Mouse (Mus musculus) megakaryocyte, embryonic 14.5 days (primary cell): ENCODE data around the gene 5031439G07Rik. TPM values are rescaled to one million over a fixed set of nuclear protein-coding genes. Genes with fewer than 3 reads are reported as not detected.

Experiments used
- H3K27me3 ChIP-seq: replicated peaks from 2 replicates; pipeline ENCODE3; 2012; ENCODE audit warnings: inconsistent platforms
- H3K36me3 ChIP-seq: replicated peaks from 2 replicates; pipeline ENCODE3; 2012; ENCODE audit warnings: low read length, inconsistent platforms, mixed read lengths
- H3K4me1 ChIP-seq: 2 replicates; pipeline ENCODE4 v1.6.1; 2012; ENCODE audit warnings: inconsistent platforms
- H3K4me3 ChIP-seq: replicated peaks from 2 replicates; pipeline ENCODE3; 2012; ENCODE audit warnings: moderate library complexity, mild to moderate bottlenecking, inconsistent platforms
- H3K9me3 ChIP-seq: 2 replicates; pipeline ENCODE4 v1.6.1; 2012; ENCODE audit warnings: inconsistent platforms
- FLI1 ChIP-seq: IDR thresholded peaks from 2 replicates; pipeline ENCODE4 v1.6.1; 2012; ENCODE audit warnings: low read length, inconsistent platforms, mixed read lengths
- GATA1 ChIP-seq: IDR thresholded peaks from 3 replicates; pipeline ENCODE4 v1.6.1; 2012; ENCODE audit warnings: mixed read lengths, low read length, inconsistent platforms, borderline replicate concordance
- polyA plus RNA-seq: library from polyadenylated mRNA; stranded (reverse); fragments of >175 nt; gene quantifications from 2 replicates; pipeline ENCODE4 v1.2.3, GENCODE M21; 2012; ENCODE audit warnings: low replicate concordance; ENCODE audit not compliant: insufficient read depth

The 5031439G07Rik gene
- polyA plus RNA-seq, 1 experiment = 21.8 TPM

DNA sequence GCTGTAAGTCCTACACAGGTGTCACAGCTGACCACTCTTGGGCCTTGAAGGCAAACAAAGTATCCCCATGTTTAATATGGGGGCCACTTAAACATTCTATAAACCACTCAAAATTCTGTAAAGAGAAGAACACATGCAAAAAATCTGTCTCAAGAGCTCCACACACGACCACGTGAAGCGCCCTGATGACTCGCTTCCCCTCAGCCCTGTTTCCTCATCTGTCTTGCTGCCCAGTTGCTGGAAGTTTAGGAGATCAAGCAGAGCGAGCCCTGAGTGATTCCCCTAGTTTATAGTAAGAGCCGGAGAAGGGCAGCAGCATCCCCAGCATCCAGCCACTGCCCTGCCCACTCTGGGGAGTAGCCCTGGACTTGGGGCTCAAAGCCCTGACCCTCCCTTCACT, 28.5 kb downstream of the 5031439G07Rik start:
- Histone ChIP-seq H3K9me3 (no peaks in the 10 kb centered on the region), H3K36me3 (peaks cover 25% of the 10 kb centered on the region), H3K4me3 (no peak overlapping the region), H3K4me1 (peaks cover 4% of the 10 kb centered on the region), H3K27me3 (peaks cover 52% of the 10 kb centered on the region)
- TF ChIP-seq FLI1 = no peak
- TF ChIP-seq GATA1 = no peak

DNA sequence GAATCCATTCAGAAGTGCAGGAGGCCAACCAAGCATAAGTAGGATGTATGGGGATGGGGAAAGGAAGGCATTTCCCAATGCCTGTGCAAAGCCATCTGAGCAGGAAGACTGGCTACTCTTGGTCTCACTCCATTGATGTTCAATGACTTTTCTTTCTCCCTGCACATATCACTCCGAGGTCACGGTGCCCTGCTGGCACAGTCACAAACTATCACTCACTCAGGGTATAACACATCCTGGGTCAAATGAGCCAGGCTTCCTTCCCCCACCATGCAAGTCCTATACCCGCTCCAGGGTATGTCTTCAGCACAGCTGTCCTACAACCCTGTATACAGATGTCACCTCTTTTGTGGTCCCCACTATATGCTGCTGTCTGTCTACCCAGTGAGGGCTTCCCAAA, 30.0 kb downstream of the 5031439G07Rik start:
- Histone ChIP-seq H3K4me1 (no peaks in the 10 kb centered on the region; the same call in 1 of the 2 replicates), H3K36me3 (peaks cover 36% of the 10 kb centered on the region), H3K4me3 (no peak overlapping the region), H3K9me3 (no peaks in the 10 kb centered on the region), H3K27me3 (peaks cover 50% of the 10 kb centered on the region)
- TF ChIP-seq FLI1 (no peak), GATA1 (no peak)

DNA sequence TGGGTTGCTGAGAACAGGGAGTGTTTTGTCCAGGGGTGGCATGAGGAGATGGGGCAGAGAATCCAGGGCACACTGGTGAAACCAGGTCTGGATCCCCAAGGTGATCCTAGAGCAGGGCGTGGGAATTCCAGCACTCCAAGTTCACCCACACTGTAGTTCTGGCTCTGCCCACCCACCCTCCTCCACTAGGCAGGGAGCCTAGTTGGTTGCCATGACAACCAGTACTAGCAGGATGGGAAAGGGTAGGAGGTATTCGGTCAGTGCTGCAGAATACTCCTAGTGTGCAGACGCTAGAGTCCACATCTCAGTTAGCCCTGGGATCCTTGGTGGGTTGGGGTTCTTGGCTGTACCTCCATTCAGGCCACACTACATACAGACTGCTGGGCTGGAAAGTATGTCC, 30.5 kb downstream of the 5031439G07Rik start:
- peaks cover 41% of the 10 kb centered on the region for H3K36me3 ChIP-seq

DNA sequence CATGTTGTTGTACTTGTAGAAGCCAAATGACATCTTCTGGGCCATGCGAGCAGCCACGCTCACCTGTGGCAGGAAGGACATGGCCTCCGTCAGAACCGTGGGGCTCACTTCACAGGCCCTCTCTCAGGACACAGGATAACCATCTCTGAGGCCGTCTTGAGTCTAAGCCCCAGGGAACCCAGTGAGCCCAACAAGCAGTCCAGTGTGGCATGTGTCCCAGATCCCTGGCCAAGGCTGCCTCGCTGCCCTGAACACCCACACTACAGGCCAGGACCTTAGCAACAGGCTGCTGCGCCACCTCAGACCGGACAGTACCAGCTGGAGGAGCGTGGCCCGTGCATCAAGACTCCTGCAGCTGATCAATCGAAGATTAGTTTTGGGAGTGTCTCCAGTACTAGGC, 35.1 kb downstream of the 5031439G07Rik start:
- peaks cover 81% of the 10 kb centered on the region for H3K36me3 ChIP-seq
- no peaks in the 10 kb centered on the region for H3K4me1 ChIP-seq
- no peaks in the 10 kb centered on the region for H3K9me3 ChIP-seq
- H3K4me3 ChIP-seq = peak overlapping the region; percentile 3
- H3K27me3 ChIP-seq = peaks cover 20% of the 10 kb centered on the region
- TF ChIP-seq FLI1 = no peak
- TF ChIP-seq GATA1 = no peak

More for the DNA sequence above, 30.5 kb downstream of the 5031439G07Rik start:
- peaks cover 48% of the 10 kb centered on the region for H3K27me3 ChIP-seq
- no peak overlapping the region for H3K4me3 ChIP-seq
- no peaks in the 10 kb centered on the region; the same call in 1 of the 2 replicates for H3K4me1 ChIP-seq
- TF ChIP-seq FLI1 (no peak), GATA1 (no peak)
- H3K9me3 ChIP-seq = no peaks in the 10 kb centered on the region

DNA sequence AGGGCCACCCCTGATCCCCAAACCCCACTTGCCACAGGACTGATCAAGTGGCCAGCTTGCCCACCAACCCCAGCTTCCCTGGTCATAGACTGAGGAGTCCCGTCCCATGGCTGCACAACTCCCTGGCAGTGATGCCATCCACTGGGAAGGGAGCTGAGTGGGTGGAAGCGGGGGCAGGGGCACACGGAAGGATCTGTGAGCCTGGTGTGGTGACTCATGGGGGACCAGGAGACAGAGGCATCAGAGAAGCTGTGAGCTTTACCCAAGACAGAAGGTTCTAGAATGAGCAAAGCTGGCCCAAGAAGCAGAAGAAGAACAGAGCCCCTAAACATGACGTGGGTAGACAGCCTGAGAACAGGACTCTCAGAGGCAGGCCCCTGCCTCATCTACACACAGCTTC, 38.3 kb downstream of the 5031439G07Rik start:
- H3K4me3 ChIP-seq = no peak overlapping the region
- peaks cover 19% of the 10 kb centered on the region for H3K27me3 ChIP-seq
- peaks cover 73% of the 10 kb centered on the region for H3K36me3 ChIP-seq
- no peaks in the 10 kb centered on the region for H3K4me1 ChIP-seq
- H3K9me3 ChIP-seq = no peaks in the 10 kb centered on the region
- TF ChIP-seq GATA1 (no peak), FLI1 (no peak)

DNA sequence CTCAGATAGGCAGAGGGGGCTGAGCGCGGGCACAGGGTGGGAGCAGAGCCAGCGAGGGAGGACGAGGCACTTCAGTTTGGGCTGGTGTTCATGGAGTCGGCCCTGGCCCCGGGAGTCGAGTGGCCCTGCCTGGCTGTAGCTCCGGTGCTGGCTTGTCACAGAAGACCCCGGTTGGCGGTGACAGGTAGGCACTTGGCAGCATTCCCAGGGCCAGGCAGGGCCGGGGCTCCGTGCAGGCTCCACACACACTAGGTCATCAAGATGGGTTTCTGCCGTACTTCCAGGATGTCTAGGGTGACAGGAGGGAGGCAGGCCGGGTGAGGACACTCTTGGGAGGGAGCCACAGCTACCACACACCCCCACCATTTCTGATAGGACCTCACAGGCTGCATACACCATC, 39.4 kb downstream of the 5031439G07Rik start:
- Histone ChIP-seq H3K9me3 (no peaks in the 10 kb centered on the region), H3K27me3 (peaks cover 17% of the 10 kb centered on the region), H3K4me3 (no peak overlapping the region), H3K4me1 (no peaks in the 10 kb centered on the region), H3K36me3 (peaks cover 72% of the 10 kb centered on the region)
- TF ChIP-seq GATA1 (no peak), FLI1 (no peak)

DNA sequence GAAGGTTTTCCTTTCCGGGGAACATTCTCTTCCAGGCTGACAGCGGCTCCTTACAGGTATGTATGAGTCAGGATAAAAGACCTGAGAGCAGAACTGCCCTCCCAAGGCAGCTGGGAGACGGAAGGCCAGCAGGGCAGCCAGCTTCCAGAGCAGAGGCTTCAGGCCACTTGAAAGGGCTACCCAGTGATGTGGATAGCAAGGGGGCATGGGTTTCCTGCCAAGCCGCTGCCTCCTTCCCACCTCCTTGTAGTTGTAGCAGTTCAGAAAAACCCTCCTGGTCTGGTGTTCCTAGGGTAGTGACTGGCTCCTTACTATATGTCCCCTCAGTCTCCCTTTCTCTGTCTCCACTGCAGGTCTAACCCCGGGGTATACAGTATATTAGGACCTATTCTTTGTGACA, 44.0 kb downstream of the 5031439G07Rik start:
- no peak for TF ChIP-seq GATA1
- TF ChIP-seq FLI1 = no peak
- H3K36me3 ChIP-seq = peaks cover 71% of the 10 kb centered on the region

DNA sequence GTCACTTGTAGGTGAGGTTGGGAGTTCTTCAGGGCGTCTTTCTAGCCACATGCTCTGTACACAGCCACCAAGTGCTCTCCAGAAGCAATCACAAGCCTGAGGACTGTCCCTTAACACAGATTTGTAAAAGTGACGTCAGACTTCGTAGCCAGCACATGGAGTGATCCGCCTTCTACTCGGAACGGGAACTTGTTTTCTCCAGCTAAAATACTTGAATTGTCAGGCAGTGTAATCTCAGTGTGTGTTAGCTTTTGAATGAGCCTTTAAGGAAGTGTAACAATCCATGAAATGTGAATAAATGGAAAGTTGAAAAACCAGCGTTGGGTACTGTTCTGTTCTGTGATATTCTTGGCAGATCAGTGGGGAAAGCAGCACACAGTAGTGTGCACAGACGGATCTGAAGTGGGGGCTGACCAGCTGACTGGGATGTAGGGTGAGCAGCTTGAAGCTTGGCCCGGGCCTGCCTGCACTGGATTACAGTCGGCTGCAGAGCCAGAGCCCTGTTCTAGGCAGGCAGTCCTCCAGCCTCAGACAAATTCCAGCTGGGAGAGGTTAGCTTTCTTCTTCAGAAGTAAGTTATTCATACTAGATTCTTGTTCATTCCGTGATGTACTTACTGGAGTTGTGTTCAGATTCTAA, 45.6 kb downstream of the 5031439G07Rik start:
- no peak for TF ChIP-seq GATA1
- no peak overlapping the region for H3K4me3 ChIP-seq
- H3K27me3 ChIP-seq = peaks cover 7% of the 10 kb centered on the region
- no peaks in the 10 kb centered on the region for H3K9me3 ChIP-seq
- H3K36me3 ChIP-seq = peaks cover 71% of the 10 kb centered on the region
- H3K4me1 ChIP-seq = peaks cover 49% of the 10 kb centered on the region

More for the DNA sequence above, 44.0 kb downstream of the 5031439G07Rik start:
- Histone ChIP-seq H3K9me3 (no peaks in the 10 kb centered on the region), H3K4me1 (peaks cover 33% of the 10 kb centered on the region), H3K4me3 (no peak overlapping the region), H3K27me3 (peaks cover 10% of the 10 kb centered on the region)

DNA sequence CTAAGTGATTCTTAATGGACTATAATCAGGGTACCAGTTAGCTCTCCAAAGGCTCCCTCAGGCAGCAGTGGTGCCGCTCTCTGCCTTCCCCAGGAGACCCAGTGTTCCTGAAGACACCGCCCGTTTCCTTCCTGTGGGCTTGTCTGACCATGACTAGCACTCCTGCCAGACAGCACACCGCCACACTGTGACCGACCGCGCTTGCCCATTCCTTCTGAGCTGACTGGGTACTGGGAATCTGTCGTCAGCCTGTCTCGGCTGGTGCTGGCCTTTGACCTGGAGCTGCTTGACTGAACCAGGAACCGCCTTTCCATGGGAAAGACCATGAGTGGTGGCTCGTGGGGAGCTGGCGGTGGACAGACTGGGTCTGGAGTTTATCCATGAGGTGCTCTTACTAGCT, 48.2 kb downstream of the 5031439G07Rik start:
- no peaks in the 10 kb centered on the region for H3K27me3 ChIP-seq
- H3K4me1 ChIP-seq = peaks cover 74% of the 10 kb centered on the region
- TF ChIP-seq FLI1 (no peak), GATA1 (no peak)
- H3K9me3 ChIP-seq = no peaks in the 10 kb centered on the region
- peak overlapping the region; percentile 74 for H3K4me3 ChIP-seq
- H3K36me3 ChIP-seq = peaks cover 93% of the 10 kb centered on the region

DNA sequence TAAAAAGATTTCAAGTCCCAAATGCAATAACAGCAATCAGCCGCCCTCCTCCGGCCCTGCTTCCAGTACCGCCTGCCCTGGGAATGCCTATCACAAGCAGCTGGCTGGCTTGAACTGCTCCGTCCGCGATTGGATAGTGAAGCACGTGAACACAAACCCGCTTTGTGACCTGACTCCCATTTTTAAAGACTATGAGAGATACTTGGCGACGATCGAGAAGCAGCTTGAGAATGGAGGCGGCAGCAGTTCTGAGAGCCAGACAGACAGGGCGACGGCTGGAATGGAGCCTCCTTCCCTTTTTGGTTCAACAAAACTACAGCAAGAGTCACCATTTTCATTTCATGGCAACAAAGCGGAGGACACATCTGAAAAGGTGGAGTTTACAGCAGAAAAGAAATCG, 53.5 kb downstream of the 5031439G07Rik start:
- Histone ChIP-seq H3K4me3 (no peak overlapping the region), H3K9me3 (no peaks in the 10 kb centered on the region), H3K36me3 (peaks cover 99% of the 10 kb centered on the region), H3K27me3 (no peaks in the 10 kb centered on the region), H3K4me1 (peaks cover 88% of the 10 kb centered on the region)
- TF ChIP-seq FLI1 (no peak), GATA1 (no peak)
